Mouse (Mus musculus) cerebellum, adult 11 months (tissue): Measurements from ENCODE around the gene Chp1.
"Not testable (repeated sequence)": the region's sequence is repeated elsewhere in the genome, so short reads cannot be mapped to it uniquely, and the experiment has no call there.

Experiments used
- DNase-seq: peaks from one replicate; pipeline ENCODE4 v3.0.0; 2022

Chp1 gene

GRCm38 (mm10) chr2:119566182-119566855, 18.8 kb downstream of the Chp1 start:
- no peak for DNase-seq

GRCm38 (mm10) chr2:119572471-119572870, 25.0 kb downstream of the Chp1 start:
- DNase-seq = no peak

GRCm38 (mm10) chr2:119581571-119581970, 34.1 kb downstream of the Chp1 start:
- no peak for DNase-seq

- no peak for DNase-seq
Measured at GRCm38 (mm10) chr2:119583439-119583838, 35.9 kb downstream of the Chp1 start.

GRCm38 (mm10) chr2:119584282-119584681, 36.8 kb downstream of the Chp1 start:
- DNase-seq = no peak

GRCm38 (mm10) chr2:119587383-119587782, 39.9 kb downstream of the Chp1 start:
- DNase-seq = peak; percentile 22

- DNase-seq = no peak
Measured at GRCm38 (mm10) chr2:119591247-119591646, 43.8 kb downstream of the Chp1 start.

- no peak for DNase-seq
Measured at GRCm38 (mm10) chr2:119593765-119594112, 46.2 kb downstream of the Chp1 start.

- DNase-seq = peak; percentile 96
Measured at GRCm38 (mm10) chr2:119594113-119594981, 46.9 kb downstream of the Chp1 start.

GRCm38 (mm10) chr2:119595308-119595707, 47.8 kb downstream of the Chp1 start:
- no peak for DNase-seq

- peak; percentile 25 for DNase-seq
Measured at GRCm38 (mm10) chr2:119596781-119597330, 49.4 kb downstream of the Chp1 start.

GRCm38 (mm10) chr2:119601027-119601426, 53.5 kb downstream of the Chp1 start:
- DNase-seq = no peak

GRCm38 (mm10) chr2:119601575-119601974, 54.1 kb downstream of the Chp1 start:
- DNase-seq = peak; percentile 18

- DNase-seq = no peak
Measured at GRCm38 (mm10) chr2:119602488-119602887, 55.0 kb downstream of the Chp1 start.

- DNase-seq = no peak
Measured at GRCm38 (mm10) chr2:119603909-119604308, 56.4 kb downstream of the Chp1 start.

GRCm38 (mm10) chr2:119605361-119605973, 58.0 kb downstream of the Chp1 start:
- DNase-seq = no peak

GRCm38 (mm10) chr2:119607023-119607422, 59.5 kb downstream of the Chp1 start:
- DNase-seq = no peak

- no peak for DNase-seq
Measured at GRCm38 (mm10) chr2:119617841-119618198, 70.3 kb downstream of the Chp1 start.

- DNase-seq = peak; percentile 85
Measured at GRCm38 (mm10) chr2:119618199-119618982, 70.9 kb downstream of the Chp1 start, which contains the start of the genes Nusap1 and Oip5. Nusap1 (plus strand) TSS chr2:119618298. Oip5 (minus strand) TSS chr2:119618469.

- DNase-seq = not testable (repeated sequence)
Measured at GRCm38 (mm10) chr2:119619002-119619401, 71.5 kb downstream of the Chp1 start.

GRCm38 (mm10) chr2:119621302-119621701, 73.8 kb downstream of the Chp1 start:
- no peak for DNase-seq
